Mouse (Mus musculus) CD4-positive naive resting alpha-beta T cell, adult 76 days (primary cell): ENCODE results near the gene Oas1g. TPM values are rescaled to one million over a fixed set of nuclear protein-coding genes. Genes with fewer than 3 reads are reported as not detected.

Source experiments
- total RNA-seq: library from RNA; stranded (reverse); gene quantifications from one replicate; pipeline ENCODE4 v1.2.4, GENCODE M21; 2023

Oas1g gene
- total RNA-seq = not detected

GRCm38 (mm10) chr5:120887413-120887812 is at the start of gene Oas1g:
Gene Oas1g (minus strand): TSS chr5:120887613.

GRCm38 (mm10) chr5:120914204-120914603 is 26.8 kb upstream of the Oas1g start, which contains the start of gene Oas1d:
Gene Oas1d (plus strand): TSS chr5:120914536.

GRCm38 (mm10) chr5:120906791-120907733 is 19.6 kb upstream of the Oas1g start, which contains the start of gene Oas1a:
Gene Oas1a (minus strand): TSS chr5:120907521.

GRCm38 (mm10) chr5:120861121-120861520 is 26.3 kb downstream of the Oas1g start, which contains the start of gene Oas1h:
Gene Oas1h (plus strand): TSS chr5:120861421.

GRCm38 (mm10) chr5:120847067-120847466 is 40.3 kb downstream of the Oas1g start, which contains the start of gene Oas1f:
Gene Oas1f (plus strand): TSS chr5:120847367.

Other genes with a start within 250 kb of the Oas1g start
- 23.9 TPM for gene Rasal1, start 238.8 kb downstream of the Oas1g start, total RNA-seq
- gene Dtx1, start 175.7 kb downstream of the Oas1g start, total RNA-seq = 197 TPM
- gene Oas2, start 137.8 kb downstream of the Oas1g start, total RNA-seq = 12.6 TPM
- 8.6 TPM for gene Oas3, start 110.0 kb downstream of the Oas1g start, total RNA-seq
- gene Oas1e, start 92.1 kb downstream of the Oas1g start, total RNA-seq = 0.41 TPM
- gene Oas1c, start 75.1 kb downstream of the Oas1g start, total RNA-seq = 10.5 TPM
- gene Oas1f, start 40.2 kb downstream of the Oas1g start, total RNA-seq = not detected
- gene Oas1h, start 26.2 kb downstream of the Oas1g start, total RNA-seq = not detected
- 4.7 TPM for gene Oas1a, start 19.9 kb upstream of the Oas1g start, total RNA-seq
- gene Oas1d, start 26.9 kb upstream of the Oas1g start, total RNA-seq = not detected
- not detected for gene Rph3a, start 122.5 kb upstream of the Oas1g start, total RNA-seq